Mouse (Mus musculus) small intestine, adult 2 months (tissue): ENCODE data around the gene Echdc1.
"Not testable (repeated sequence)": the region's sequence is repeated elsewhere in the genome, so short reads cannot be mapped to it uniquely, and the experiment has no call there.

Source experiments
- CTCF ChIP-seq: fragments of 200-500 bp; IDR thresholded peaks from 2 replicates; pipeline ENCODE4 v1.5.1; 2012; ENCODE audit warnings: low read depth, mild to moderate bottlenecking, control low read depth, inconsistent platforms, low read length, moderate library complexity, mixed read lengths; ENCODE audit not compliant: insufficient replicate concordance, insufficient read length; ENCODE audit errors: extremely low read depth
- POLR2A ChIP-seq: fragments of 200-500 bp; IDR thresholded peaks from 2 replicates; pipeline ENCODE4 v1.6.1; 2012; ENCODE audit warnings: low read depth, mild to moderate bottlenecking, control low read depth, inconsistent platforms, low read length, moderate library complexity

DNA sequence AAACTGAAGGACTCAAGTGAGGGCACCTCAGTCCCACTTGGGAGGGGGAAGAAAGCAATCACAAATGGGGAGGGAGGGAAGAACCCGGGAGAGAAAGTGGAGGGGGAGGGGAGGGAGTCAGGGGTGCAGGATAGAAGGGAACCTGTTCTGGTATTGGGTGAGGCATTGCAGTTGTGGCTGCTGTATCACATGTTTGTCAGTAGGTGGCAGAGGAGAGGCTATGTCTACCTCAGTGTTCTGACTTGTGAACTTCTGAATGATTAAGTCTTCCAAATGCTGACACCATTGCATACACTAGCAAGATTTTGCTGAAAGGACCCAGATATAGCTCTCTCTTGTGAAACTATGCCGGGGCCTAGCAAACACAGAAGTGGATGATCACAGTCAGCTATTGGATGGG lies 81.9 kb downstream of the Echdc1 start:
- TF ChIP-seq CTCF, POLR2A: not testable (repeated sequence)
